Mouse (Mus musculus): Measurements from ENCODE around the gene Wasf1. TPM values are rescaled to one million over a fixed set of nuclear protein-coding genes. Genes with fewer than 3 reads are reported as not detected.
A peak's percentile ranks its signal among the peaks of the same experiment; 100 is the strongest.

Wasf1 gene
- total RNA-seq, 1 experiment = 5.2 TPM

DNA sequence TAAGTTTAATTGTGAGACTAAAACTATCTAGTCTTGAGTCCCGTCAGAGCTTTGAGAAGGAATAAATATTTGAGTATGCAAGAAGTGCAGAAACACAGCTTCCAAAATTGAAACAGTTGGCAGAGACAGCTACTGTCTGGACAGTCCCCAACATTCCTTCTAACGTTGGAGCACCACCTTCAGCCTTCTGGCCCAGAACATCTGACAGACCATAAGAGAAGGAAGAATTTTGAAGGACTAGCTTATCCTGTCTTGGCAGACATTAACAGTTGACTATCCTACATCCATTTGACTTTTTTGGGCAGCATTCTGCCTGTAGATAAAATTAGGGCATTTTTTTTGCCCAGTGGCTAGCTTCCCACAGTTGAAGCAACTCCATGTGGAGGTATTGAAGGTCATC lies 32.0 kb downstream of the Wasf1 start:
- Histone ChIP-seq H3K36me3 (ENCODE audit: control insufficient read depth, insufficient read depth, low read length, poor library complexity, severe bottlenecking) (no peaks in the 10 kb centered on the region; the same call in 1 of the 2 replicates), H3K9ac (ENCODE audit: insufficient read depth, low read depth, low read length, poor library complexity, severe bottlenecking) (no peak overlapping the region), H3K27ac (ENCODE audit: insufficient read depth, low read depth, low read length, poor library complexity, severe bottlenecking) (no peak overlapping the region), H3K4me3 (ENCODE audit: insufficient read depth in 1 of 2, low read depth in 1 of 2, low read length in 2 of 2, poor library complexity in 1 of 2, severe bottlenecking in 1 of 2) (no peak overlapping the region), H3K9me3 (ENCODE audit: control insufficient read depth, insufficient read depth, low read depth, low read length) (no peaks in the 10 kb centered on the region), H3K4me1 (ENCODE audit: control insufficient read depth in 2 of 2, insufficient read depth in 2 of 2, low read length in 2 of 2, poor library complexity in 1 of 2) (peaks cover 0 to 8% of the 10 kb centered on the region in 2 experiments; a peak in 1 of 4 replicates)
- no peak for DNase-seq (ENCODE audit: low read depth, low spot score)
- in situ Hi-C loops (cut with MboI; ENCODE audit: low sequenced_read_pairs in 2 of 2, unreplicated experiment in 2 of 2) = no loop called here
- TF ChIP-seq HCFC1 (IDR thresholded peaks at IDR 0.05; ENCODE audit: borderline replicate concordance, insufficient read depth, low read length) = no peak
- TF ChIP-seq ZNF384 (IDR thresholded peaks at IDR 0.05; ENCODE audit: low read depth, low read length) = no peak
- TF ChIP-seq ZC3H11A (IDR thresholded peaks at IDR 0.05; ENCODE audit: borderline replicate concordance, low read depth, low read length) = no peak
- no peak for TF ChIP-seq CHD2 (IDR thresholded peaks at IDR 0.05; ENCODE audit: low read depth, low read length)
- no peak for TF ChIP-seq MAFK (IDR thresholded peaks at IDR 0.05; ENCODE audit: insufficient read depth, low read depth, low read length)

DNA sequence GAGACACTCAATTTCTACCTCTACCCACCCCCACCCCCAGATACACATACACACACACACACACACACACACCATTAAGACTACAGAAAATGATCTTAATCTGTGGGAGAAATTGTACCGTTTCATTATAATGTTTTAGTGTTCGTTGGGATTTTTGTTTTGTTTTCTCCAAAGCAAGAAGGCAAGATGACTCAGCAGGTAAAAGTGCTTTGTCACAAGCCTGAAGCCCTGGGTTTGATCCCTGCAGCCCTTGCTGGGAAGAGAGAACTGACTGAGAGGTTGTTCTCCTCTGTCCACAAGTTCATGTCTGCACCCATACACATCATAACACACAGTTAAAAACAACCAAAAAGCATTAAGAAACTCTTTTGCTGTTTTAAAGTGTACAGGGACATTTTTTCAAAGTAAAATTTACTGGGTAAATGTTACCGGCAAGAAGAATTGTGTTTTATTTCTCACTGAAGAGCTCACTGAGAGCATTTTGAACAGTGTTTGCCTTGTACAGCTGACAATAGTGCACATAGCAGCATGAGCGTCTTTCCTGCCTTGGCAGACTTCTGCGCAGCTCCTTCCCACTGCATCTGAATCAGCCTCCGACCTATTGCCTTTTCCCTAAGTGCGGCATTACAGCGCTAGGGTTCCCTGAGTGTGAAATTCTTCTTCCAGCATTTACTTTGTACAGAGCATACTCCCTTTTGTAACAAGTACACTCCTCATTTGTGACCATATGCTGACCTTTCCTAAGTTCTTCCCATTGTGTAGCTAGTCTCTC lies 35.6 kb downstream of the Wasf1 start:
- in situ Hi-C loops (cut with MboI; ENCODE audit: low sequenced_read_pairs in 2 of 2, unreplicated experiment in 2 of 2) = no loop called here
- Histone ChIP-seq H3K4me1 (ENCODE audit: control insufficient read depth in 2 of 2, insufficient read depth in 2 of 2, low read length in 2 of 2, poor library complexity in 1 of 2) (peaks cover 0 to 4% of the 10 kb centered on the region in 2 experiments; a peak in 1 of 4 replicates), H3K27ac (ENCODE audit: insufficient read depth, low read depth, low read length, poor library complexity, severe bottlenecking) (no peak overlapping the region), H3K9ac (ENCODE audit: insufficient read depth, low read depth, low read length, poor library complexity, severe bottlenecking) (no peak overlapping the region), H3K4me3 (ENCODE audit: insufficient read depth in 1 of 2, low read depth in 1 of 2, low read length in 2 of 2, poor library complexity in 1 of 2, severe bottlenecking in 1 of 2) (no peak overlapping the region), H3K36me3 (ENCODE audit: control insufficient read depth, insufficient read depth, low read length, poor library complexity, severe bottlenecking) (no peaks in the 10 kb centered on the region), H3K9me3 (ENCODE audit: control insufficient read depth, insufficient read depth, low read depth, low read length) (no peaks in the 10 kb centered on the region)
- TF ChIP-seq CHD2 (IDR thresholded peaks at IDR 0.05; ENCODE audit: low read depth, low read length) (no peak), MAFK (IDR thresholded peaks at IDR 0.05; ENCODE audit: insufficient read depth, low read depth, low read length) (peak; percentile 85)
- DNase-seq (ENCODE audit: low read depth, low spot score) = no peak

DNA sequence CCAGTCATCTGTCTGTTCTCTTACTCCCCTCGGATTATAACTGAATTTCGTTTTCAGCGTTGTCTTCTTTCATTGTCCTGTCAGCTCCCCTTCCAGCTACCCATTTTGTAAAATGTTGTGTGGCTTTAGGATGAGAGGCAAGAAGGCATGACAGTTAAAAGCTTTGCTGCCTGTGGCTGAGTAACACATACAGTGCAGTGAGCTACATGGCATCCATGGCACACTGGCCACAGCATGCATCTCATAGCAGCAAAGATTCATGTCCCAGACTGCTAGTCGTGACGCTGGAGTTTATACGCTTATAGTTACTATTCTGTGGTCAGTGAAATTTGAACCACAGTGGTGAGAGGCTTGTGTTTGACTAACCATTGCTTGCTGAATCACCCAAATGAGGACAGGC lies 36.2 kb downstream of the Wasf1 start:
- in situ Hi-C loops (cut with MboI; ENCODE audit: low sequenced_read_pairs in 2 of 2, unreplicated experiment in 2 of 2) = no loop called here
- H3K4me3 ChIP-seq (ENCODE audit: insufficient read depth in 1 of 2, low read depth in 1 of 2, low read length in 2 of 2, poor library complexity in 1 of 2, severe bottlenecking in 1 of 2) = no peak overlapping the region
- H3K9me3 ChIP-seq (ENCODE audit: control insufficient read depth, insufficient read depth, low read depth, low read length) = no peaks in the 10 kb centered on the region
- H3K4me1 ChIP-seq (ENCODE audit: control insufficient read depth in 2 of 2, insufficient read depth in 2 of 2, low read length in 2 of 2, poor library complexity in 1 of 2) = peaks cover 0 to 4% of the 10 kb centered on the region in 2 experiments; a peak in 1 of 4 replicates
- TF ChIP-seq CHD2 (IDR thresholded peaks at IDR 0.05; ENCODE audit: low read depth, low read length) (no peak), ZC3H11A (IDR thresholded peaks at IDR 0.05; ENCODE audit: borderline replicate concordance, low read depth, low read length) (no peak), ZNF384 (IDR thresholded peaks at IDR 0.05; ENCODE audit: low read depth, low read length) (no peak), MAFK (IDR thresholded peaks at IDR 0.05; ENCODE audit: insufficient read depth, low read depth, low read length) (no peak), HCFC1 (IDR thresholded peaks at IDR 0.05; ENCODE audit: borderline replicate concordance, insufficient read depth, low read length) (no peak)
- no peak overlapping the region for H3K27ac ChIP-seq (ENCODE audit: insufficient read depth, low read depth, low read length, poor library complexity, severe bottlenecking)
- no peak overlapping the region for H3K9ac ChIP-seq (ENCODE audit: insufficient read depth, low read depth, low read length, poor library complexity, severe bottlenecking)
- no peaks in the 10 kb centered on the region for H3K36me3 ChIP-seq (ENCODE audit: control insufficient read depth, insufficient read depth, low read length, poor library complexity, severe bottlenecking)
- no peak for DNase-seq (ENCODE audit: low read depth, low spot score)

DNA sequence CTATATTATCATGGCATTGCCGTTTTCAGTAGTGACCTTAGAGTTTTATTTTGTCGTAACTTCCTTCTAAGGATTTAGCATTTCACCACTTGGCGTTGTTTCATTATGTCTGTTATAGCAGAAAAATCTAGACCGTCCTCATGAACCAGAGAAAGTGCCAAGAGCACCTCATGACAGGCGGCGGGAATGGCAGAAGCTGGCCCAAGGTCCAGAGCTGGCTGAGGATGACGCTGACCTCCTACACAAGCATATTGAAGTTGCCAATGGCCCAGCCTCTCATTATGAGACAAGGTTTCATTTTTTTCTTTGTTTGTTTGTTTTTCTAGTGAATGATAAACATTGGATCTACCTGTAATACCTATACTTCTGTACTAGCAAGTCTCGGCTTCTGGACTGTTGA lies 49.7 kb downstream of the Wasf1 start:
- TF ChIP-seq HCFC1 (IDR thresholded peaks at IDR 0.05; ENCODE audit: borderline replicate concordance, insufficient read depth, low read length) (no peak), ZNF384 (IDR thresholded peaks at IDR 0.05; ENCODE audit: low read depth, low read length) (no peak), ZC3H11A (IDR thresholded peaks at IDR 0.05; ENCODE audit: borderline replicate concordance, low read depth, low read length) (no peak), MAFK (IDR thresholded peaks at IDR 0.05; ENCODE audit: insufficient read depth, low read depth, low read length) (no peak), CHD2 (IDR thresholded peaks at IDR 0.05; ENCODE audit: low read depth, low read length) (no peak)
- no peak overlapping the region for H3K4me3 ChIP-seq (ENCODE audit: insufficient read depth in 1 of 2, low read depth in 1 of 2, low read length in 2 of 2, poor library complexity in 1 of 2, severe bottlenecking in 1 of 2)
- no peaks in the 10 kb centered on the region for H3K9me3 ChIP-seq (ENCODE audit: control insufficient read depth, insufficient read depth, low read depth, low read length)
- H3K27ac ChIP-seq (ENCODE audit: insufficient read depth, low read depth, low read length, poor library complexity, severe bottlenecking) = no peak overlapping the region
- peaks cover 8% of the 10 kb centered on the region for H3K36me3 ChIP-seq (ENCODE audit: control insufficient read depth, insufficient read depth, low read length, poor library complexity, severe bottlenecking)
- H3K4me1 ChIP-seq (ENCODE audit: control insufficient read depth in 2 of 2, insufficient read depth in 2 of 2, low read length in 2 of 2, poor library complexity in 1 of 2) = peaks cover 0 to 5% of the 10 kb centered on the region in 2 experiments; a peak in 2 of 4 replicates
- no peak overlapping the region for H3K9ac ChIP-seq (ENCODE audit: insufficient read depth, low read depth, low read length, poor library complexity, severe bottlenecking)
- no peak for DNase-seq (ENCODE audit: low read depth, low spot score)
- in situ Hi-C loops (cut with MboI; ENCODE audit: low sequenced_read_pairs in 2 of 2, unreplicated experiment in 2 of 2) = no loop called here
